Mouse (Mus musculus): ENCODE results near the gene Hnrnpll. TPM values are rescaled to one million over a fixed set of nuclear protein-coding genes. Genes with fewer than 3 reads are reported as not detected.
"Not testable (repeated sequence)": the region's sequence is repeated elsewhere in the genome, so short reads cannot be mapped to it uniquely, and the experiment has no call there.

Hnrnpll gene
- polyA plus RNA-seq, 1 experiment from 2014 or later = 126 TPM

DNA sequence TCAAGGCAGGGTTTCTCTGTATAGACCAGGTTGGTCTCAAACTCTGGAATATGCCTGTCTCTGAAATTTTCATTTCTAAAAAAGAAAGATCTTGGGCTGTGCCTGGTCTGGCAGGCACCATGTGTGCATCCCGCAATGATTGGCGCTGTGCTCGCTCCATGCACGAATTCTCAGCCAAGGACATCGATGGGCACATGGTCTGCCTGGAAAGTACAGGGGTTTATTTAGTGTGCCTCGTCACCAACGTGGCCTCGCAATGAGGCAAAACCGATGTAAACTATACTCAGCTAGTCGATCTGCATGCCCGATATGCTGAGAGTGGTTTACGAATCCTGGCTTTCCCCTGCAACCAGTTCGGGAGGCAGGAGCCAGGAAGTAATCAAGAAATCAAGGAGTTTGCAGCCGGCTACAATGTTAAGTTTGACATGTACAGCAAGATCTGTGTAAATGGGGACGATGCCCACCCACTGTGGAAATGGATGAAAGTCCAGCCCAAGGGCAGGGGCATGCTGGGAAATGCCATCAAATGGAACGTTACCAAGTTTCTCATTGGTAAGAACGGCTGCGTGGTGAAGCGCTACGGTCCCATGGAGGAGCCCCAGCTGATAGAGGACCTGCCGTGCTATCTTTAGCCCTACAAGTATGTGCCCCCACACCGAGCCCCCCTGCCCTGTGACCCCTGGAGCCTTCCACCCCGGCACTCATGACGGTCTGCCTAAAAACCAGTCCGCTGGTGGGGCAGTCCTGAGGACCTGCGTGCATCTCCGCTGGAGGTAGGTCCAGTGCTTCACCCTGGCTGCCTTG, 8.0 kb downstream of the Hnrnpll start:
- Histone ChIP-seq H3K27ac (no peak overlapping the region), H3K4me3 (replicated peaks) (no peak overlapping the region), H3K4me1 (peaks cover 11% of the 10 kb centered on the region), H3K9me3 (no peaks in the 10 kb centered on the region), H3K9ac (no peak overlapping the region), H3K27me3 (no peaks in the 10 kb centered on the region), H3K36me3 (replicated peaks) (peaks cover 38% of the 10 kb centered on the region), H3K4me2 (no peak overlapping the region)
- WGBS = 91% methylated on average over 27 of the region's 27 CpGs
- 0 out of 2 replicates have a peak, but pooled peaks have one; percentile 33 for ATAC-seq (ENCODE audit: low FRiP score)

DNA sequence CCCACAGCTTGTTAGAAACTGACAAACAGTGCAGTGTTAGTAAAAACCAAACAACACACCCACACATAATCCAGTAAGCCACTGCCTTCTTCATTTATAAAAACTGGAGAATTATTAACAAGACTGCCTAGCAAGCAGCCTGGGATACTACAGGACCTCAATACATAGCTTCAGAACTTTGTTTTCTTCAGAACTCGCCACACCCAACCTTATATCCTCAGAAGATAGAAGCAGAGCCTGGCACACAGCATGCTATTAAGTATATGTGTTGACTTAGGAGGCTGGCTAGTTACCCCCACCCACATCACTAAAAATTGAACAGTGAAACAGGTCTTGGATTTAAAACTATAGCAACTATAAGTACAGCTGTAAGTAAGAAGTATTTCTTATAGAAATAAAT, 10.5 kb downstream of the Hnrnpll start:
- no peak for ATAC-seq (ENCODE audit: low FRiP score)
- H3K4me1 ChIP-seq = no peaks in the 10 kb centered on the region
- no peaks in the 10 kb centered on the region for H3K27me3 ChIP-seq
- H3K27ac ChIP-seq = no peak overlapping the region
- H3K4me2 ChIP-seq = no peak overlapping the region
- no peak overlapping the region for H3K9ac ChIP-seq
- H3K9me3 ChIP-seq = no peaks in the 10 kb centered on the region
- no peak overlapping the region for H3K4me3 ChIP-seq (replicated peaks)
- WGBS = 79% methylated on average over 1 of the region's 1 CpGs
- peaks cover 51% of the 10 kb centered on the region for H3K36me3 ChIP-seq (replicated peaks)

DNA sequence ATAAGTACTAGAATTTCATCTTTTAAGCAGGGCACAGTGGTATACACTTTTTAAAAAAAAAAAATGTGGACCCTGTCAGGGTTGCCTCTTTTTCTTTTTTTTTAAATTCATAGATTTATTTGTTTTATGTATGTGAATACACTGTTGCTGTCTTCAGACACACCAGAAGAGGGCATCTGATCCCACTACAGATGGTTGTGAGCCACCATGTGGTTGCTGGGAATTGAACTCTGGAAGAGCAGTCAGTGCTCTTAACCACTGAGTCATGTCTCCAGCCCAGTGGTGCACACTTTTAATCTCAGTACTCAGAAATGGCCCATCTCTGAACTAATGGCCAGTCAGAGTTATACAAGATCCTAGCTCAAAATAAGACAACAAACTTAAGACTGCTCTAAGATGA, 12.8 kb downstream of the Hnrnpll start:
- H3K9me3 ChIP-seq; H3K4me1 ChIP-seq; H3K4me3 ChIP-seq (replicated peaks); H3K27ac ChIP-seq; H3K27me3 ChIP-seq; H3K4me2 ChIP-seq; ATAC-seq (ENCODE audit: low FRiP score); H3K9ac ChIP-seq: not testable (repeated sequence)
- H3K36me3 ChIP-seq (replicated peaks) = peaks cover 56% of the 10 kb centered on the region

DNA sequence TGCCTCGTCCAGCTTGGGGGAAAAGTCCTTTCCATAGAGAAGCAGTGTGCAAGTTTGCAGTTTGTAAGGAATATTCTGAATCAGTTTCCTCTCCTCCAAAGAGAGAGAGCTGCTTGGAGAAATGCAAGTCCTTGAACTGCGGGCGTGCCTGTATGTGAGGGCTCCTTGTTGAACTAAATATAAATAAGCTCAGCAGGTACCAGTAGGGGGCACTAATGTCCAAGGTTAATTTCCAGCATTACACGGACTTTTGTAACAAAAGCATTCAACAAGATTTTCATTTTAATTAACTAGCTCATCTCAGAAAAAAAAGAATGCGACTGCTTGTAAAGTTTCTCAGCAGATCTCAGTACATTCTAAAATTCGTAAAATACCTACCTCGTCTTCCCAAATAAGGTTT, 13.9 kb downstream of the Hnrnpll start:
- Histone ChIP-seq H3K36me3 (replicated peaks) (peaks cover 60% of the 10 kb centered on the region), H3K4me1 (no peaks in the 10 kb centered on the region), H3K4me2 (no peak overlapping the region), H3K4me3 (replicated peaks) (no peak overlapping the region), H3K27me3 (no peaks in the 10 kb centered on the region), H3K9ac (no peak overlapping the region), H3K27ac (no peak overlapping the region), H3K9me3 (no peaks in the 10 kb centered on the region)
- ATAC-seq (ENCODE audit: low FRiP score) = no peak
- WGBS = 70% methylated on average over 7 of the region's 7 CpGs

DNA sequence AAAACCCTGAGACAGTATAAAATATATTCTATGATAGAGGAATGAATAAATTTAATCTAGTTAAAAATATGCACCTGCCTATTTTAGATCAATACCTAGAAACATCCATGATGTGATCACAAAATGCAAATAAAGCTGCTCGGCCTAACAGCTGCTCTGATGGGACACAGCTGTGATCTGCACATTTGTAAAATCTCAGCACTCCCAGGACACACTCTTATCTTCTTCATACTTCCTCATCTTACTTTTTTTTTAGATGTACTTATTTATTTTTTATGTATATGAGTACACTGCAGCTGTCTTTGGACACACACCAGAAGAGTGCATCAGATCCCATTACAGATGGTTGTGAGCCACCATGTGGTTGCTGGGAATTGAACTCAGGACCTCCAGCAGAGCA, 20.4 kb downstream of the Hnrnpll start:
- Histone ChIP-seq H3K9ac (no peak overlapping the region), H3K27ac (no peak overlapping the region), H3K4me2 (no peak overlapping the region), H3K27me3 (no peaks in the 10 kb centered on the region), H3K9me3 (no peaks in the 10 kb centered on the region), H3K4me3 (replicated peaks) (no peak overlapping the region), H3K36me3 (replicated peaks) (peaks cover 36% of the 10 kb centered on the region), H3K4me1 (no peaks in the 10 kb centered on the region)
- 91% methylated on average over 1 of the region's 1 CpGs for WGBS
- ATAC-seq (ENCODE audit: low FRiP score) = no peak

DNA sequence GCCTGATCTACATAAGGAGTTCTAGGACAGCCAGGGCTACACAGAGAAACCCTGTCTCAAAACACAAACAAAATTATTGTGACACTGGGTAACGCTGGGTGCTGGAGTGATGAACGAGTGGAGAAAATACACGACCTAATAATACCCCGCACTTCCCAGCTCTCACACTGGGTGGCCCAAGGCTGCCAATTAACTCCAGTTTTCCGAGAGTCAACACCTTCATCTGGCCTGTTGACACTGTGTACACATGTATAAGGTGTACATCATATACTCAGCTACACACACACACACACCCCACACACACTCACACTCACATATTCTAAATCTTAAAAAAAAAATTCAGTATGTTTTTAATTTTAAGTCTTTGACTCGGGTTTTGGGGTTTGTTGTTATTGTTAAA, 33.5 kb downstream of the Hnrnpll start:
- ATAC-seq (ENCODE audit: low FRiP score) = no peak
- WGBS = 93% methylated on average over 6 of the region's 6 CpGs
- H3K36me3 ChIP-seq (replicated peaks) = peaks cover 49% of the 10 kb centered on the region
- no peak overlapping the region for H3K4me3 ChIP-seq (replicated peaks)
- H3K27ac ChIP-seq = no peak overlapping the region
- no peaks in the 10 kb centered on the region for H3K27me3 ChIP-seq
- H3K9me3 ChIP-seq = no peaks in the 10 kb centered on the region
- H3K4me1 ChIP-seq = no peaks in the 10 kb centered on the region
- H3K4me2 ChIP-seq = no peak overlapping the region
- H3K9ac ChIP-seq = no peak overlapping the region

DNA sequence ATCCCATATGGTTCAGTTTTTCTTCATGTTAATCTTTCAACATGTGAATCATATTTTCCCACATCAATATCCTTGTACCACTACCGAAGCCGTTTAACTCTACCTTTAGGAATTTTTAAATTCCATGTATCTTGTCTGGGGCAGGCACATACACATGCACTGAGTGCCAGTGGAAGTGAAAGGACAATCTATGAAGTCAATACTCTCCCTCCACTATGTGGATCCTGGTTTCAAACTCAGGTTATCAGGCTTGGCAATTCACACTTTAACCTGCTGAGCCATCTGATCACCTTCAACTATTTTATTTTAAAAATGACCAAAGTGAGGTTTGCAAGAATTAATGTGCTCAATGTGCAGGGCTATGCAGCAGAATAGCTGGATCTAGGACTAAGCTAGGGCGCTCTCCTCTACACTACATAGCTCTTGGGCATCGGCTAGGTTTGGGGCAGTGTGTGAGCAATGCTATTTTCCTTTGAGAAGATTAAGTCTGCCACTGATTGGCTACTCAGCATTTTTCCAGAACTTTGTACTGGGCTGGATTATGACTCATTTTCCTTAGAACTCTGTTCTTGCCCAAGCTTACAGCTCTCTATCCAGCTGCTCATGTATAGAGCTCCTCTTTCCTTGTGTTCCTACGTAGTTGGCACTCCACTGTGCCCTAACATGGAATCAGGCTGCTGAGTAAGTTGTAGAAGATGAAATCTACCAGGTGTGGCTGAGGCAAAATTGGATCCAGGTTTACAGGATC, 35.8 kb downstream of the Hnrnpll start:
- no peak overlapping the region for H3K4me3 ChIP-seq (replicated peaks)
- H3K4me1 ChIP-seq = no peaks in the 10 kb centered on the region
- no peak for ATAC-seq (ENCODE audit: low FRiP score)
- 94% methylated on average over 5 of the region's 5 CpGs for WGBS
- H3K4me2 ChIP-seq = no peak overlapping the region
- H3K27me3 ChIP-seq = no peaks in the 10 kb centered on the region
- H3K27ac ChIP-seq = no peak overlapping the region
- no peak overlapping the region for H3K9ac ChIP-seq
- no peaks in the 10 kb centered on the region for H3K9me3 ChIP-seq
- H3K36me3 ChIP-seq (replicated peaks) = peaks cover 29% of the 10 kb centered on the region

DNA sequence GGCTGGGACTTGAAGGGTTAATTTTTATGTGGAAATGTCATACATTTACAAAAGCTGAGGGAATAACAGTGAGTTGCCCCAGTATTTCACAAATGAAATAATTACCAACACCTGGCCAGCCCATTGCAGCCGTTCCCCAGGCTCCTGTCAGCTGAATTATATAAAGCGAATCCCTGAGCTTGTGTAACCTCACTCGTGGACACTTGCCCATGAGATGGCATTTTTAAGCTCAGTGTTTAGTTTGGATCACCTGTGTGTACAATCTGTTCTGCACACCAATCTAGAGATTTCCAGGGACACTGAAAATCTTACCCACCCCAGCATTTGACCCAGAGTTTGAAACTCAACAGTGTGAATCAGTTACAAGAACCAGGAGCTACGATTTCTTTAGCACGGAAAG, 40.0 kb downstream of the Hnrnpll start:
- no peak for ATAC-seq (ENCODE audit: low FRiP score)
- Histone ChIP-seq H3K4me1 (no peaks in the 10 kb centered on the region), H3K27me3 (no peaks in the 10 kb centered on the region), H3K27ac (no peak overlapping the region), H3K36me3 (replicated peaks) (peaks cover 2% of the 10 kb centered on the region), H3K9me3 (no peaks in the 10 kb centered on the region), H3K9ac (no peak overlapping the region), H3K4me3 (replicated peaks) (no peak overlapping the region), H3K4me2 (no peak overlapping the region)
- 82% methylated on average over 5 of the region's 5 CpGs for WGBS

DNA sequence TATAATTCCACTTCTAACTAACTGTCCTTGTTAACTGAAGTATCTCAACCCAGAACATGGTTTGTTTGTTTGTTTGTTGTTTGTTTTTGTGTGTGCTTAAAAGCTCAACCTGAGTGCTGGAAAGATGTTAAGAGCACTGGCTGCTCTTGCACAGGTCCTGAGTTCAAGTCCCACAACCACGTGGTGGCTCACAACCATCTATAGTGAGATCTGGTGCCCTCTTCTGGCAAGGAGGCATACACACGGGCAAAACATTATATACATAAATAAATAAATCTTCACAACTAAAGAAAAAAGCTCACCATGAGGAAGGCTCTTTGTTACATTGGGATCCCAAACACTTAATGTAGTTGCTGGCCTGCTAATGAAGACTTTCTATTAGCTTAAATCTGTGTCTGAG, 41.6 kb downstream of the Hnrnpll start:
- Histone ChIP-seq H3K4me2 (no peak overlapping the region), H3K36me3 (replicated peaks) (no peaks in the 10 kb centered on the region), H3K4me3 (replicated peaks) (no peak overlapping the region), H3K4me1 (no peaks in the 10 kb centered on the region), H3K27ac (no peak overlapping the region), H3K9ac (no peak overlapping the region), H3K9me3 (no peaks in the 10 kb centered on the region), H3K27me3 (no peaks in the 10 kb centered on the region)
- no peak for ATAC-seq (ENCODE audit: low FRiP score)
- 68% methylated on average over 2 of the region's 2 CpGs for WGBS

DNA sequence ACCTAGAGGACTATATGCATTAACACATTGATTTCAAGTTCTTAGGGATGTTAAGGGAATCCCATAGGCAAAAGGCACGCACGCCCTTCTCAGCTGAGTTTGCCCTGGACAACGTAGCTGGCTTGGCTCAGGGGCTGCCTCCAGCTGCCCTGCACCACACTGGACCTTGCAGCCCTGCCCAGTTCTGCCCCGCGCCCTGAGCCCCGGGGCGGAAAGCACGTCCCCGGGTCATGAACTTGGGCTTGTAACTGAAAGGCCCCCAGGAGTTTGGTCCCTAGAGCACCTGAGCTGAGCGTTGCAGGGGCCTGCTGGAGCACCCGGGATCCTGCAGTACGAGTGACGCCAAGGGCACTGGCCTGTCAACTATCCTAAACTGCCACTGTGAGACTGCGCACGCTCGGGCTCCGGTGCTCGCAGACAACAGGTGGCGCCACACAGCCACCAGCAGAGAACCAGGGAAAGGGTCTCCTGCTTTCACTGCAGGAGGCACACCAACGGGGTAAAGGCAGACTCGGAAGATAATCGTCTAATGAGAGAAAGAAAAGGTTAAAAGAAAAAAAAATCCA, 43.1 kb downstream of the Hnrnpll start:
- Histone ChIP-seq H3K9ac (no peak overlapping the region), H3K4me3 (replicated peaks) (no peak overlapping the region), H3K27me3 (no peaks in the 10 kb centered on the region), H3K9me3 (no peaks in the 10 kb centered on the region), H3K4me1 (no peaks in the 10 kb centered on the region), H3K4me2 (peak overlapping the region; percentile 33), H3K36me3 (replicated peaks) (no peaks in the 10 kb centered on the region), H3K27ac (no peak overlapping the region)
- WGBS = 8% methylated on average over 22 of the region's 22 CpGs
- ATAC-seq (ENCODE audit: low FRiP score) = peak; percentile 54; the same call in 1 of the 2 replicates

DNA sequence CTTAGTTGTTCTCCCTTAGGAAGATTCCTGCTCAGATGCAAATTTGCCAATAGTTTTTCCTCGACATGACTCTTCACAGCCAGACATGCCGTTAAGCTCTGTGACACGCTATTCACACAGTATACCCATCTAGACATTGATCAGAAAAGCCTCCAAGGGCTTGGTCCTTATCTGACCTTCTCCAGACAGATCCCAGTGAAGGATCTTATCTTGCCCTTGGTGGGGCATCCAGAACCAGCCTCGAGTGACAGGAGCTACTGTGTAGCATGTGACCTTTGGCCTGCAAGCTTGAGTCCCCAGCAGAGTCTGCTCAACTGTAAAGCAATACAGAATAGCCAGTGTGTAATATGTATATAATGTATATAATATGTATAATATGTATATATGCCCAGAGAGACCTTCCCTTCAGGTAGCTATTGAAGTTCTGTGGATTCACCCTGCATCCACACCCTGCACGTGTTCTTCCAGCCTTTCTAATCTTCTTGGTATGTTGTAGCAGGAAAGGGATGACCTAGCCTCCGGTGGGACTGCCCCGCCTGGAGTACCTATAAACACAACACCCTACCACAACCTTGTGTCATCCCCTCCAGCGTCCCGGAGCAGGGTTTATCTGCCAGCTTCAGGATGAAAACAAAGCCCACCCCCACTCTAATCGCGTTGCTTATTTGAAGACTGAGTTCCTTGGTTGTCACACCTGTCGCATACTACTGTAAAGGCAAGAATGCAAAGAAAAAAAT, 43.7 kb downstream of the Hnrnpll start:
- Histone ChIP-seq H3K4me3 (replicated peaks) (no peak overlapping the region), H3K9ac (no peak overlapping the region), H3K27me3 (no peaks in the 10 kb centered on the region), H3K4me1 (no peaks in the 10 kb centered on the region), H3K4me2 (no peak overlapping the region), H3K9me3 (no peaks in the 10 kb centered on the region), H3K27ac (no peak overlapping the region), H3K36me3 (replicated peaks) (no peaks in the 10 kb centered on the region)
- ATAC-seq (ENCODE audit: low FRiP score) = no peak
- 69% methylated on average over 12 of the region's 12 CpGs for WGBS

DNA sequence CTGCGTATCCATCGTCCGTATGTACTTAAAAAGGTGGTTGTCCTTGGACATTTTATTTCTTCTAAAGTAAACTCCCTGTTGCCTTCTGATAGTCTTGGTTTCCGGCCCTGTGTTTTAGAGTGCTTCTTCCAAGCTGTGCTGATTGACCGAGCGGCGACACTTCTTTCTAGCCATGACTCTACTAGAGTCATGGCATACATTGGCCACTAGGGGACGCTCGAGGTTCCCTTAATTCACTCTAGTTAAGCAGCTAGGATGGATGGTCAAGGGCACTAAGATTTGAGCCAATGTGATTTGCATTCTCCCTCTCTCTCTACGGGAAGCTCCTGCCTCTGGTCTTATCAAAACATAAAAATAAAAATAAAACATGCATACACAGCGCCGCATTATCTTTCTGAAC, 44.7 kb downstream of the Hnrnpll start:
- Histone ChIP-seq H3K36me3 (replicated peaks) (no peaks in the 10 kb centered on the region), H3K4me1 (no peaks in the 10 kb centered on the region; the same call in 1 of the 2 replicates), H3K27ac (no peak overlapping the region), H3K9me3 (no peaks in the 10 kb centered on the region), H3K9ac (no peak overlapping the region), H3K27me3 (no peaks in the 10 kb centered on the region), H3K4me3 (replicated peaks) (no peak overlapping the region), H3K4me2 (no peak overlapping the region)
- WGBS = 46% methylated on average over 12 of the region's 12 CpGs
- ATAC-seq (ENCODE audit: low FRiP score) = no peak
